Mouse (Mus musculus) T-cell, adult 2 months (primary cell): ENCODE data around the gene Ippk.

ENCODE experiments used
- DNase-seq: peaks from one replicate; pipeline ENCODE4 v3.0.0; 2022; ENCODE audit warnings: low spot score

Gene Ippk

GRCm38 (mm10) chr13:49430529-49430928 is 9.5 kb downstream of the Ippk start:
- DNase-seq, result no peak

- no peak for DNase-seq
These were observed 12.4 kb downstream of the Ippk start for GRCm38 (mm10) chr13:49433268-49434029.

- DNase-seq, result peak; percentile 26
These were observed 14.7 kb downstream of the Ippk start for GRCm38 (mm10) chr13:49435745-49436144.

GRCm38 (mm10) chr13:49436170-49436569 is 15.1 kb downstream of the Ippk start:
- no peak for DNase-seq

GRCm38 (mm10) chr13:49444451-49444850 is 23.4 kb downstream of the Ippk start:
- no peak for DNase-seq

- peak; percentile 47 for DNase-seq
These were observed 28.3 kb downstream of the Ippk start for GRCm38 (mm10) chr13:49449318-49449749.

- no peak for DNase-seq
These were observed 39.2 kb downstream of the Ippk start for GRCm38 (mm10) chr13:49460276-49460675.

- no peak for DNase-seq
These were observed 39.8 kb downstream of the Ippk start for GRCm38 (mm10) chr13:49460692-49461414.

- no peak for DNase-seq
These were observed 40.5 kb downstream of the Ippk start for GRCm38 (mm10) chr13:49461458-49462132.

GRCm38 (mm10) chr13:49462921-49463320 is 41.9 kb downstream of the Ippk start:
- no peak for DNase-seq

GRCm38 (mm10) chr13:49465875-49466274 is 44.8 kb downstream of the Ippk start:
- DNase-seq, result no peak

GRCm38 (mm10) chr13:49466393-49467075 is 45.5 kb downstream of the Ippk start:
- DNase-seq, result no peak

GRCm38 (mm10) chr13:49467585-49467984 is 46.5 kb downstream of the Ippk start:
- DNase-seq, result no peak

GRCm38 (mm10) chr13:49469002-49469401 is 48.0 kb downstream of the Ippk start:
- DNase-seq, result no peak

- DNase-seq, result no peak
These were observed 49.3 kb downstream of the Ippk start for GRCm38 (mm10) chr13:49470319-49470718.

GRCm38 (mm10) chr13:49470806-49471205 is 49.8 kb downstream of the Ippk start:
- DNase-seq, result no peak

GRCm38 (mm10) chr13:49471981-49472675 is 51.1 kb downstream of the Ippk start:
- DNase-seq, result no peak

GRCm38 (mm10) chr13:49472676-49473005 is 51.6 kb downstream of the Ippk start:
- DNase-seq, result no peak

- DNase-seq, result no peak
These were observed 56.8 kb downstream of the Ippk start for GRCm38 (mm10) chr13:49477887-49478286.

- no peak for DNase-seq
These were observed 57.9 kb downstream of the Ippk start for GRCm38 (mm10) chr13:49478851-49479374.

GRCm38 (mm10) chr13:49479399-49479798 is 58.4 kb downstream of the Ippk start:
- no peak for DNase-seq
